Mouse (Mus musculus): Measurements from ENCODE around the gene 5730455P16Rik. TPM values are rescaled to one million over a fixed set of nuclear protein-coding genes. Genes with fewer than 3 reads are reported as not detected.
A peak's percentile ranks its signal among the peaks of the same experiment; 100 is the strongest.
"Not testable (repeated sequence)": the region's sequence is repeated elsewhere in the genome, so short reads cannot be mapped to it uniquely, and the experiment has no call there.

Gene 5730455P16Rik
- polyA plus RNA-seq, 1 experiment from 2014 or later, result 28.9 TPM

DNA sequence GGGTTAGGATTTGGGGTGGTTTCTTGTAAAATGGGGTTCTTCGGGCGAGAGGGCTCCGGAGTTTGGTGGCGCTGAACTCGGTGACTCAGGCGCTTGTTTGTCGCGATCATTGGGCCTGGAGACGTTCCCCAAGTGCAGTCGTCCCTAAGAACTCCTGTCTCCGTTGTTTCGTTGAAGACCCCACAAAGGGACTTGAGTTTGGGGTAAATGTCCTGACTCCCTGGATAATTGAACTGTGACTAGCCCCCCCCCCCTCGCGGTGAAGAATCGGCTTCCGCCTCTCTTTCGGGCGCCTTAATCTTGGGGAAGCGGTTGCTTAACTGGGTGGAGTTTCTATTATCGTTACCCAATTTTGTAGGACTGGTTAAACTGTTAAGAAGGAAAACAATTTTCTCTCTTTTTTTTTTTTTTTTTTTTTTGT is 5.8 kb upstream of the 5730455P16Rik start:
- peak overlapping the region; percentile 97 for H3K9ac ChIP-seq (ENCODE audit: low read length)
- H3K4me3 ChIP-seq (ENCODE audit: low read depth, low read length), result peak overlapping the region; percentile 77
- DNase-seq (ENCODE audit: low spot score), result peak; percentile 46
- peaks cover 24% of the 10 kb centered on the region for H3K4me1 ChIP-seq (ENCODE audit: control insufficient read depth, insufficient read depth, low read length)
- under 1% methylated on average over 20 of the region's 20 CpGs for WGBS
- no peaks in the 10 kb centered on the region for H3K27me3 ChIP-seq (replicated peaks; ENCODE audit: control insufficient read depth, insufficient read depth, low read length)
- peak overlapping the region; percentile 81 for H3K27ac ChIP-seq (ENCODE audit: low read depth, low read length)
- H3K9me3 ChIP-seq (replicated peaks; ENCODE audit: control insufficient read depth, low read length), result no peaks in the 10 kb centered on the region
- ATAC-seq, result no peak
- peak overlapping the region; percentile 85 for H3K4me2 ChIP-seq (ENCODE audit: low read length)
- H3K36me3 ChIP-seq (ENCODE audit: control insufficient read depth, insufficient read depth, low read length), result peaks cover 24% of the 10 kb centered on the region

- ATAC-seq, result peak; percentile 96
- peak; percentile 99 for DNase-seq (ENCODE audit: low spot score)
- H3K9ac ChIP-seq (ENCODE audit: low read length), result peak within 1 kb of the TSS; percentile 97
- H3K27me3 ChIP-seq (replicated peaks; ENCODE audit: control insufficient read depth, insufficient read depth, low read length), result no peaks in the 10 kb centered on the region
- WGBS, result under 1% methylated on average over 33 of the region's 33 CpGs
- H3K27ac ChIP-seq (ENCODE audit: low read depth, low read length), result peak within 1 kb of the TSS; percentile 81
- H3K4me3 ChIP-seq (ENCODE audit: low read depth, low read length), result peak within 1 kb of the TSS; percentile 77
- no peaks in the 10 kb centered on the region for H3K9me3 ChIP-seq (replicated peaks; ENCODE audit: control insufficient read depth, low read length)
- peak within 1 kb of the TSS; percentile 88 for H3K4me2 ChIP-seq (ENCODE audit: low read length)
- H3K4me1 ChIP-seq (ENCODE audit: control insufficient read depth, insufficient read depth, low read length), result peaks cover 24% of the 10 kb centered on the region
- peaks cover 19% of the 10 kb centered on the region for H3K36me3 ChIP-seq (ENCODE audit: control insufficient read depth, insufficient read depth, low read length)
These were observed 5.3 kb upstream of the 5730455P16Rik start, which contains the start of gene Zfp207 for GRCm38 (mm10) chr11:80383019-80383625. Gene Zfp207, plus strand, starts transcription at chr11:80383279.

GRCm38 (mm10) chr11:80382626-80383018 is 4.8 kb upstream of the 5730455P16Rik start:
- peak overlapping the region; percentile 88 for H3K4me2 ChIP-seq (ENCODE audit: low read length)
- H3K27ac ChIP-seq (ENCODE audit: low read depth, low read length), result peak overlapping the region; percentile 81
- ATAC-seq (peak; percentile 24), DNase-seq (ENCODE audit: low spot score) (peak; percentile 44)
- peak overlapping the region; percentile 77 for H3K4me3 ChIP-seq (ENCODE audit: low read depth, low read length)
- peaks cover 14% of the 10 kb centered on the region for H3K36me3 ChIP-seq (ENCODE audit: control insufficient read depth, insufficient read depth, low read length)
- 10% methylated on average over 12 of the region's 12 CpGs for WGBS
- no peaks in the 10 kb centered on the region for H3K9me3 ChIP-seq (replicated peaks; ENCODE audit: control insufficient read depth, low read length)
- no peaks in the 10 kb centered on the region for H3K27me3 ChIP-seq (replicated peaks; ENCODE audit: control insufficient read depth, insufficient read depth, low read length)
- peaks cover 24% of the 10 kb centered on the region for H3K4me1 ChIP-seq (ENCODE audit: control insufficient read depth, insufficient read depth, low read length)
- peak overlapping the region; percentile 97 for H3K9ac ChIP-seq (ENCODE audit: low read length)

- H3K9me3 ChIP-seq (replicated peaks; ENCODE audit: control insufficient read depth, low read length); H3K9ac ChIP-seq (ENCODE audit: low read length); H3K27me3 ChIP-seq (replicated peaks; ENCODE audit: control insufficient read depth, insufficient read depth, low read length); H3K27ac ChIP-seq (ENCODE audit: low read depth, low read length); ATAC-seq; H3K36me3 ChIP-seq (ENCODE audit: control insufficient read depth, insufficient read depth, low read length); DNase-seq (ENCODE audit: low spot score); H3K4me2 ChIP-seq (ENCODE audit: low read length); H3K4me3 ChIP-seq (ENCODE audit: low read depth, low read length): not testable (repeated sequence)
- peaks cover 11% of the 10 kb centered on the region for H3K4me1 ChIP-seq (ENCODE audit: control insufficient read depth, insufficient read depth, low read length)
- 95% methylated on average over 7 of the region's 7 CpGs for WGBS
These were observed 1.4 kb upstream of the 5730455P16Rik start for GRCm38 (mm10) chr11:80379184-80379583.

GRCm38 (mm10) chr11:80378452-80379068 is 726 bp upstream of the 5730455P16Rik start:
- WGBS, result 59% methylated on average over 2 of the region's 2 CpGs
- H3K4me2 ChIP-seq (ENCODE audit: low read length), result peak overlapping the region; percentile 63
- DNase-seq (ENCODE audit: low spot score); H3K9me3 ChIP-seq (replicated peaks; ENCODE audit: control insufficient read depth, low read length); ATAC-seq; H3K27me3 ChIP-seq (replicated peaks; ENCODE audit: control insufficient read depth, insufficient read depth, low read length); H3K36me3 ChIP-seq (ENCODE audit: control insufficient read depth, insufficient read depth, low read length): not testable (repeated sequence)
- H3K4me1 ChIP-seq (ENCODE audit: control insufficient read depth, insufficient read depth, low read length), result peaks cover 11% of the 10 kb centered on the region
- H3K4me3 ChIP-seq (ENCODE audit: low read depth, low read length), result peak overlapping the region; percentile 80; the same call in 1 of the 2 replicates
- peak overlapping the region; percentile 99; the same call in 1 of the 2 replicates for H3K9ac ChIP-seq (ENCODE audit: low read length)
- H3K27ac ChIP-seq (ENCODE audit: low read depth, low read length), result peak overlapping the region; percentile 96; the same call in 1 of the 2 replicates

GRCm38 (mm10) chr11:80376651-80377050 is 1.2 kb downstream of the 5730455P16Rik start:
- peaks cover 5% of the 10 kb centered on the region; the same call in 1 of the 2 replicates for H3K4me1 ChIP-seq (ENCODE audit: control insufficient read depth, insufficient read depth, low read length)
- peak overlapping the region; percentile 63; the same call in 1 of the 2 replicates for H3K4me2 ChIP-seq (ENCODE audit: low read length)
- no peaks in the 10 kb centered on the region for H3K27me3 ChIP-seq (replicated peaks; ENCODE audit: control insufficient read depth, insufficient read depth, low read length)
- no peak overlapping the region for H3K4me3 ChIP-seq (ENCODE audit: low read depth, low read length)
- H3K9ac ChIP-seq (ENCODE audit: low read length), result no peak overlapping the region
- ATAC-seq (no peak), DNase-seq (ENCODE audit: low spot score) (no peak)
- no peaks in the 10 kb centered on the region for H3K9me3 ChIP-seq (replicated peaks; ENCODE audit: control insufficient read depth, low read length)
- H3K36me3 ChIP-seq (ENCODE audit: control insufficient read depth, insufficient read depth, low read length), result peaks cover 16% of the 10 kb centered on the region
- no peak overlapping the region for H3K27ac ChIP-seq (ENCODE audit: low read depth, low read length)
- WGBS, result 69% methylated on average over 4 of the region's 4 CpGs

DNA sequence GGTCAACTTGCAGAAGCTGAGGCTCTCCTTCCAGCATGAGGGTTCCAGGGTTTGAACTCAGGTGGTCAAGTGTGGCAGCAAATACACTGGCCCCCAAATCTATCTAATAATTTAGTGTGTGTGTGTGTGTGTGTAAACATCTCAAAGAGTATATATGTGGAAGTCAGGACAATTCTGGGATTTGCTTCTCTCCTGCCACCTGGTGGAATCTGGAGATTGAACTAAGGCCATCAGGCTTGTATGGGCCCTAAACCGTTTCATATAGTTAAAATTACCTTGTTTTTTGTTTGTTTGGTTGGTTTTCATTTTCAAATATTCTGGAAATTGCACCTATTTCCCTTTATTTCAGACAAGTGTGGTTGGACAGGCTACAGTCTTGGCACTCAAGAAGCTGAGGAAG is 8.9 kb downstream of the 5730455P16Rik start:
- 91% methylated on average over 1 of the region's 1 CpGs for WGBS
- Histone ChIP-seq H3K27ac (ENCODE audit: low read depth, low read length) (no peak overlapping the region), H3K4me2 (ENCODE audit: low read length) (no peak overlapping the region), H3K9me3 (replicated peaks; ENCODE audit: control insufficient read depth, low read length) (no peaks in the 10 kb centered on the region), H3K36me3 (ENCODE audit: control insufficient read depth, insufficient read depth, low read length) (peaks cover 52% of the 10 kb centered on the region), H3K4me3 (ENCODE audit: low read depth, low read length) (no peak overlapping the region), H3K4me1 (ENCODE audit: control insufficient read depth, insufficient read depth, low read length) (no peaks in the 10 kb centered on the region), H3K9ac (ENCODE audit: low read length) (no peak overlapping the region), H3K27me3 (replicated peaks; ENCODE audit: control insufficient read depth, insufficient read depth, low read length) (no peaks in the 10 kb centered on the region)
- ATAC-seq (no peak), DNase-seq (ENCODE audit: low spot score) (no peak)

GRCm38 (mm10) chr11:80354832-80355231 is 23.0 kb downstream of the 5730455P16Rik start:
- Histone ChIP-seq H3K4me2 (ENCODE audit: low read length) (no peak overlapping the region), H3K4me3 (ENCODE audit: low read depth, low read length) (no peak overlapping the region), H3K27me3 (replicated peaks; ENCODE audit: control insufficient read depth, insufficient read depth, low read length) (no peaks in the 10 kb centered on the region), H3K4me1 (ENCODE audit: control insufficient read depth, insufficient read depth, low read length) (no peaks in the 10 kb centered on the region), H3K36me3 (ENCODE audit: control insufficient read depth, insufficient read depth, low read length) (peaks cover 12% of the 10 kb centered on the region; the same call in 1 of the 2 replicates), H3K27ac (ENCODE audit: low read depth, low read length) (no peak overlapping the region), H3K9ac (ENCODE audit: low read length) (no peak overlapping the region), H3K9me3 (replicated peaks; ENCODE audit: control insufficient read depth, low read length) (no peaks in the 10 kb centered on the region)
- peak; percentile 27 for DNase-seq (ENCODE audit: low spot score)
- 52% methylated on average over 4 of the region's 4 CpGs for whole genome bisulfite sequencing
- ATAC-seq, result no peak

Measured in forebrain, embryonic 14.5 days (tissue).